Mouse (Mus musculus): ENCODE results near the gene Usp50. TPM values are rescaled to one million over a fixed set of nuclear protein-coding genes. Genes with fewer than 3 reads are reported as not detected.

Usp50 gene
- total and polyA plus RNA-seq, 3 experiments, result 0.37 to 3.2 (median 0.89) TPM

GRCm38 (mm10) chr2:126743389-126743788 lies 39.9 kb downstream of the Usp50 start:
- Histone ChIP-seq H3K4me3 (replicated peaks in 1 of 3; ENCODE audit: low read depth in 2 of 3, low read length in 2 of 3, poor library complexity in 1 of 3) (no peak overlapping the region), H3K27ac (ENCODE audit: insufficient read depth, low read depth) (no peak overlapping the region), H3K36me3 (replicated peaks in 1 of 2; ENCODE audit: control insufficient read depth in 1 of 2, insufficient read depth in 1 of 2, low read length in 1 of 2) (peaks cover 47 to 82% of the 10 kb centered on the region in 2 experiments), H3K4me2 (ENCODE audit: insufficient read depth, low read depth, poor library complexity, severe bottlenecking) (no peak overlapping the region), H3K79me2 (replicated peaks; ENCODE audit: control insufficient read depth, extremely low read depth, insufficient read depth, poor library complexity, severe bottlenecking) (no peaks in the 10 kb centered on the region), H3K27me3 (replicated peaks) (no peaks in the 10 kb centered on the region), H3K9me3 (replicated peaks; ENCODE audit: low read length) (no peaks in the 10 kb centered on the region), H3K4me1 (ENCODE audit: control insufficient read depth in 1 of 2, insufficient read depth in 2 of 2) (no peaks in the 10 kb centered on the region), H3K9ac (ENCODE audit: insufficient read depth, low read depth) (no peak overlapping the region)
- no peak for DNase-seq (ENCODE audit: extremely low read depth)
- dilution Hi-C loops (cut with MboI; ENCODE audit: extremely low pct_ligation_motif_present, extremely low pct_unique_long_range_greater_than_20kb, low sequenced_read_pairs) (no loop called here), in situ Hi-C loops (cut with MboI; ENCODE audit: low pct_ligation_motif_present, low pct_unique_long_range_greater_than_20kb, low sequenced_read_pairs) (no loop called here)
- TF ChIP-seq TCF12 (IDR thresholded peaks at IDR 0.05; ENCODE audit: low read depth, low read length), result no peak
- no peak for TF ChIP-seq ZKSCAN1 (IDR thresholded peaks at IDR 0.05; ENCODE audit: borderline replicate concordance, low read depth, low read length)
- no peak for TF ChIP-seq JUN (IDR thresholded peaks at IDR 0.05; ENCODE audit: insufficient read depth, low read depth, low read length)
- TF ChIP-seq POLR2A (IDR thresholded peaks at IDR 0.05; ENCODE audit: low read depth, low read length), result no peak
- TF ChIP-seq E2F4 (IDR thresholded peaks at IDR 0.05; ENCODE audit: insufficient replicate concordance, low read depth, low read length), result no peak
- TF ChIP-seq CTCF (conservative IDR thresholded peaks at IDR 0.05 in 1 of 2, IDR thresholded peaks at IDR 0.05 in 1 of 2; ENCODE audit: low read depth in 2 of 2, low read length in 2 of 2), result no peak
- TF ChIP-seq ZNF384 (IDR thresholded peaks at IDR 0.05; ENCODE audit: low read depth, low read length), result no peak
- TF ChIP-seq IRF4 (IDR thresholded peaks at IDR 0.05; ENCODE audit: low read depth, low read length), result no peak
- TF ChIP-seq MXI1 (IDR thresholded peaks at IDR 0.05; ENCODE audit: low read depth, low read length), result no peak
- TF ChIP-seq ZC3H11A (IDR thresholded peaks at IDR 0.05; ENCODE audit: low read depth, low read length), result no peak
- no peak for TF ChIP-seq CHD1 (IDR thresholded peaks at IDR 0.05; ENCODE audit: low read depth, low read length)
- no peak for TF ChIP-seq ZMIZ1 (IDR thresholded peaks at IDR 0.05; ENCODE audit: low read depth, low read length)
- no peak for TF ChIP-seq UBTF (IDR thresholded peaks at IDR 0.05; ENCODE audit: low read depth, low read length)
- no peak for TF ChIP-seq PAX5 (IDR thresholded peaks at IDR 0.05; ENCODE audit: low read length)
- TF ChIP-seq CHD2 (IDR thresholded peaks at IDR 0.05; ENCODE audit: low read length), result no peak
- no peak for TF ChIP-seq SMC3 (IDR thresholded peaks at IDR 0.05; ENCODE audit: low read depth, low read length)
- TF ChIP-seq USF2 (conservative IDR thresholded peaks at IDR 0.05; ENCODE audit: low read depth, low read length), result no peak
- TF ChIP-seq RCOR1 (conservative IDR thresholded peaks at IDR 0.05; ENCODE audit: low read depth, low read length), result no peak
- TF ChIP-seq MYC (IDR thresholded peaks at IDR 0.05; ENCODE audit: low read depth, low read length), result no peak

GRCm38 (mm10) chr2:126740314-126740713 lies 43.0 kb downstream of the Usp50 start:
- peaks cover 40 to 74% of the 10 kb centered on the region in 2 experiments for H3K36me3 ChIP-seq (replicated peaks in 1 of 2; ENCODE audit: control insufficient read depth in 1 of 2, insufficient read depth in 1 of 2, low read length in 1 of 2)

More at GRCm38 (mm10) chr2:126740314-126740713, 43.0 kb downstream of the Usp50 start:
- no peaks in the 10 kb centered on the region for H3K79me2 ChIP-seq (replicated peaks; ENCODE audit: control insufficient read depth, extremely low read depth, insufficient read depth, poor library complexity, severe bottlenecking)
- TF ChIP-seq KAT2A (IDR thresholded peaks at IDR 0.05; ENCODE audit: insufficient replicate concordance, low read length) (no peak), JUND (conservative IDR thresholded peaks at IDR 0.05; ENCODE audit: low read depth, low read length) (no peak), PAX5 (IDR thresholded peaks at IDR 0.05; ENCODE audit: low read length) (no peak), E2F4 (IDR thresholded peaks at IDR 0.05; ENCODE audit: insufficient replicate concordance, low read depth, low read length) (no peak), ZC3H11A (IDR thresholded peaks at IDR 0.05; ENCODE audit: low read depth, low read length) (no peak), SMC3 (IDR thresholded peaks at IDR 0.05; ENCODE audit: low read depth, low read length) (no peak), IRF4 (IDR thresholded peaks at IDR 0.05; ENCODE audit: low read depth, low read length) (no peak), MAFK (IDR thresholded peaks at IDR 0.05; ENCODE audit: insufficient replicate concordance, low read length) (no peak), ZKSCAN1 (IDR thresholded peaks at IDR 0.05; ENCODE audit: borderline replicate concordance, low read depth, low read length) (no peak), ZNF384 (IDR thresholded peaks at IDR 0.05; ENCODE audit: low read depth, low read length) (no peak), CTCF (conservative IDR thresholded peaks at IDR 0.05 in 1 of 2, IDR thresholded peaks at IDR 0.05 in 1 of 2; ENCODE audit: low read depth in 2 of 2, low read length in 2 of 2) (no peak)
- H3K9me3 ChIP-seq (replicated peaks; ENCODE audit: low read length), result no peaks in the 10 kb centered on the region
- no peak overlapping the region for H3K27ac ChIP-seq (ENCODE audit: insufficient read depth, low read depth)
- H3K9ac ChIP-seq (ENCODE audit: insufficient read depth, low read depth), result no peak overlapping the region
- DNase-seq (ENCODE audit: extremely low read depth), result no peak
- H3K4me2 ChIP-seq (ENCODE audit: insufficient read depth, low read depth, poor library complexity, severe bottlenecking), result no peak overlapping the region
- no peak overlapping the region for H3K4me3 ChIP-seq (replicated peaks in 1 of 3; ENCODE audit: low read depth in 2 of 3, low read length in 2 of 3, poor library complexity in 1 of 3)
- in situ Hi-C loops (cut with MboI; ENCODE audit: low pct_ligation_motif_present, low pct_unique_long_range_greater_than_20kb, low sequenced_read_pairs) (no loop called here), dilution Hi-C loops (cut with MboI; ENCODE audit: extremely low pct_ligation_motif_present, extremely low pct_unique_long_range_greater_than_20kb, low sequenced_read_pairs) (no loop called here)
- H3K4me1 ChIP-seq (ENCODE audit: control insufficient read depth in 1 of 2, insufficient read depth in 2 of 2), result no peaks in the 10 kb centered on the region
- H3K27me3 ChIP-seq (replicated peaks), result no peaks in the 10 kb centered on the region
